Mouse (Mus musculus): ENCODE measurements around the gene Prf1. TPM values are rescaled to one million over a fixed set of nuclear protein-coding genes. Genes with fewer than 3 reads are reported as not detected.
A peak's percentile ranks its signal among the peaks of the same experiment; 100 is the strongest.

The Prf1 gene
- total RNA-seq, 2 experiments from 2014 or later: not detected

DNA sequence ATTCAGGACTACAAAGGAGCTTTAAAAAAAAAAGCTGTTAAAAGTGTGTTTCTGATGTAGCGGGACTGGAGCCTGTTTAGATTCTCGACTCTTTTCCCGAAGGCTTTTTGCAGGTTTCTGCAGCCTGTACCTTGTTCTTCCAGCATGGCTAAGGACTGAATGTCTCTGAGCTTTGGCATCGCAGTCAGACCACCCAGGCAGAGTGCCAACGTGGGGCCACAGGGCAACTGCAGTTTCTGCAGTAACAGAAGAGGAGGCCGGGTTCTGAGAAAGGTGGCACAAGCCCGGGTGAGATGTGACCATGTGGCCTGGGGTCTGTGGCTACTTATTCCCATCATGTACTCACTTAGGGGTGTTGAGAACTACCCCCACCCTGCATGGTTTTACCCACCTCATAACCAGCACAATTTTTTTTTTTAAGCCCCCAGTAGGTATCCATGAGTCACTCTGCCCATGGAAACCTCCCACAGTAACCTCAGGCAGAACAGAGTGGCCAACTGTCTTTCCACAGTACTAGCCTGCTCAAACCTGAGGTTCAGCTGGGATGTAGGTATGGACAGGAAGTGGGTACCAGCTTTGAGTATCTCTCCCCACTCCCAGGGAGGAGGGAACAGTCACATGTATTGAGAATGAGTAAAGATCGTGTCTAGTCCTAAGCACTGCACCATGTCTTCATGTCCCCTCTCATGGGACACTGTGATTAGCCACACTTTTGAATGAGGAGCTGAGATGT is 754 bp upstream of the Prf1 start:
- H3K27ac ChIP-seq: no peak overlapping the region
- TF ChIP-seq CTCF (IDR thresholded peaks at IDR 0.05): no peak
- H3K4me3 ChIP-seq: no peak overlapping the region
- intact Hi-C loops (cut with DNase I): no loop called here
- DNase-seq: no peak

DNA sequence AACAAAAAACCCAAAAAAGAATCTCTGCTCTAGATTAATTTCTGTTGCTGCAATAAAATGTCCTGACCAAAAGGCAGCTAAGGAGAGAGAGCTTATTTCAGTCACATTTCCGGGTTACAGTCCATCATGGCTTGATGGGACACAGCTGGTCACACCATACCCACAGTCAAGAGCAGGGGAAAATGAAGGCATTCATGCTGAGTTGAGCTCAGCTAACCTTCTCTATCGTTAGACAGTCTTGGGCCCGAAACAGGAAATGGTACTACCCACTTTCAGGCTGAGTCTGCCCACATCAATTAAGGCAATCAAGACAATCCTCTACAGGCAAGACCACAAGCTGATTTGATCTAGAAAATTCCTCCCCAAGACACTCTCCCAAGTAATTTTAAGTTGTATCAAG is 3.4 kb downstream of the Prf1 start:
- Histone ChIP-seq H3K27ac (no peak overlapping the region), H3K4me3 (no peak overlapping the region)
- DNase-seq: no peak
- intact Hi-C loops (cut with DNase I): no loop called here
- TF ChIP-seq CTCF (IDR thresholded peaks at IDR 0.05): no peak

- DNase-seq: no peak
- no peak for TF ChIP-seq CTCF (IDR thresholded peaks at IDR 0.05)
- Histone ChIP-seq H3K27ac (no peak overlapping the region), H3K4me3 (no peak overlapping the region)
- intact Hi-C loops (cut with DNase I): no loop called here
These were observed 6.4 kb downstream of the Prf1 start for GRCm38 (mm10) chr10:61304046-61304445.

GRCm38 (mm10) chr10:61305928-61306590 is 8.4 kb downstream of the Prf1 start:
- intact Hi-C loops (cut with DNase I): no loop called here
- Histone ChIP-seq H3K27ac (no peak overlapping the region), H3K4me3 (no peak overlapping the region)
- no peak for TF ChIP-seq CTCF (IDR thresholded peaks at IDR 0.05)
- no peak for DNase-seq

DNA sequence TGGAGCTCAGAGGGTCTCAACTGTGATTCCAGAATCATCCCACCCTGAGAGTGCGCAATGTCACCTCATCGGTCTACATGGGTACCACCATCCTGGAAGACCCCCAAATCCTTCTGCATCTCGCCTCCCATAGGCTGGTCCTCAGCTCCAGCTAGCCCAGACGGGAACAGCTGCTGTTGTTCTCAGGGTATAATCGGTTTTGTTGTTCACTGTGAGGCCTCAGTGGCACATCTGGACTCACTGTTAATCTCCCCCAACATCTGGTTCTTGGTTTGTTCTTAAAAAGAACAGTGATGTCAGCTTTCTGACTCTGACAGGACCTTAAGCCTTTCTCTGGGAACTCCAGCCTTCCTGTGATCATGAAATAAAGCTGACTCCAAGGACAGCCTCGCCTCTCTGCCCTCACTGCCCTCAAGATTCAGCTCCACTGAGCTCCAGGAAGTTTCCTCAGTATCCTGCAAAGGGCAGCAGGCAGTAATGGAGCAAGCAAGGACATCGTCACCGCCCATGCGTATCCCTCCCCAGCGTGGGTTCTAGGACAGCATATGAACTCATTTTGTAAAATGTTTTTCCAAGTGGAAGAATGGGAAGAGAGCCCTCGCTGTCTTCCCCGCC is 11.2 kb downstream of the Prf1 start:
- Histone ChIP-seq H3K27ac (no peak overlapping the region), H3K4me3 (no peak overlapping the region)
- DNase-seq: no peak
- intact Hi-C loops (cut with DNase I): no loop called here
- no peak for TF ChIP-seq CTCF (IDR thresholded peaks at IDR 0.05)

GRCm38 (mm10) chr10:61312159-61312558 is 14.5 kb downstream of the Prf1 start:
- H3K4me3 ChIP-seq: no peak overlapping the region
- no peak for DNase-seq
- no peak for TF ChIP-seq CTCF (IDR thresholded peaks at IDR 0.05)
- intact Hi-C loops (cut with DNase I): no loop called here
- H3K27ac ChIP-seq: no peak overlapping the region

DNA sequence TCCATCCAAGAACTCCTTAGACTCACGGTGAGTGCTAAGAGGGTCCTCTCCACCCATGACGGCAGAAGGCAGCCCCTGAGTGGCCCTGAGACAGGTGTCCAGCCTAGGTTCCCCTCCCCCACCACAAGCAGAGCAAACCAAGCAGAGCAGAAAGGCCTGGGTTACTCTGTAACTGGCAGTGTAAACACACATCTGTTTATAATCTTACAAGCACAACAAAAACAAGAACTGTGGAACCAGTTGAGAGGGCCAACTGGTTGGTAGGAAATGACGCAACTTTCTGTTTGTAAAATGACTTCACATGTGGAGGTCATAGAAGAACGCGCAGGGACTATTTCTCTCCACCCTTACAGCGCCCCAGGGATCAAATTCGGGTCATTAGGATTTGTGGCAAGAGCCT is 15.1 kb downstream of the Prf1 start:
- peak overlapping the region; percentile 53 for H3K27ac ChIP-seq
- TF ChIP-seq CTCF (IDR thresholded peaks at IDR 0.05): no peak
- H3K4me3 ChIP-seq: no peak overlapping the region
- intact Hi-C loops (cut with DNase I): no loop called here
- no peak for DNase-seq

DNA sequence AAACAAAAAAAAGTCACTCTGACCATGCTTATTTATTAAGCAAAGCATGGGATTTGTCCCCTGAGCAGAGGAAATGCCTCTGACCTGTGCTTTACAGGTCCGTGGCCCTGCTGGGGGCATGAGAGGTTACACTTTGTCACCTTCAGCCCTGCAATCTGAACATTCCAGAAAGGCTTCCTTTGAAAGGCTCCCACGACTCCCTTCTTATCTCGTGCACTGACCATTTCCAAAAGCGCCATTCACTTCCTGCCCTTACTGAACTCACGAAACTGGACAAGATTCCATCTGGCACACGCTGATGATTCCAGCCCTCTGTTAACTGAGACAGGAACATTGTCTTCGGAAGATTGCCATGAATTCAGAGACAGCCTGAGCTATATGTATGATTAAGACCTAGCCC is 16.1 kb downstream of the Prf1 start:
- intact Hi-C loops (cut with DNase I): no loop called here

DNA sequence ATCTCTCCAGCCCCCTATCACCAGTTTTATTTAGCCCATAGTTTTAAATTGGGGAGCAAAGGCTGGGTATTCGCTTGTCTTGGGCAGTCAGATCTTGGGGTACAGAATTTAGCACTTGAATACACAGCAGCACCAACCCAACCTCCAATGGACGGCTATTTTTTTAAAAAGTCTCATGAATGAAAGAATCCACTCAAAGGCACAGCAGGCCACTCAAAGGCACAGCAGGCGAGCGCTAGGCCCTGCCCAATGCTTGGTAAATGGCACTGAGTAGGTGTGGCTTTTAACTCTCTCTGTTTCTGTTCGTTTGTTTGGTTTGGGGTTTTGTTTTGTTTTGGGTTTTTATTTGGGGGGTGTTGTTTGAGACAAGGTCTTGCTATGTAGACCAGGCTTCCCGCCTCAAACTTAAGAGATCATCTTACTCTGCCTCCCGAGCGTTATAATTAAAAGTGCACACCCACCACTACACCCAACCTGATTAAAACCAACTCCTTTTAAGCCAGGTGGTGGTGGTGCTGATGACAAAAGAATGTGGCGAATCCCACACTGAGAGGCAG is 17.8 kb downstream of the Prf1 start:
- intact Hi-C loops (cut with DNase I): no loop called here
- no peak overlapping the region for H3K27ac ChIP-seq
- no peak for DNase-seq
- no peak for TF ChIP-seq CTCF (IDR thresholded peaks at IDR 0.05)
- H3K4me3 ChIP-seq: no peak overlapping the region

More for the DNA sequence above, 16.1 kb downstream of the Prf1 start:
- no peak for DNase-seq
- Histone ChIP-seq H3K27ac (no peak overlapping the region), H3K4me3 (no peak overlapping the region)
- TF ChIP-seq CTCF (IDR thresholded peaks at IDR 0.05): no peak

DNA sequence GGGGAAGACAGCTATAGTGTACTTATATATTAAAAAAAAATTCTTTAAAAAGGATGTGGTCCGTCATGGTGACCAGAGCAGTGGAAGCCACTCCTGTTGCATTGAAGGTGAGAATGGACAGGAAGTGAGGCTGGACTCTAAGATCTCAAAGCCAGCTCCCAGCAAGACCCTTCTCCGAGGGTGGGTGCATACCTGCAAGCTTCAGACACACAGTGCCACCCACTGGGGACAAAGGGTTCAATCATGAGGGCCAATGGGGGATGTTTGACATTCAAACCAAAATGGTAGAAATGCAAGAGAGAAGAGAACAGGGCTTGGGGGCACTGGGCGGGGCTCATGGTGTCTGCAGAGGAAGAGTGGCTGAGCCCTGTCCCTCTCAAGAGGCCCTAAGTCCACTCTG is 20.9 kb downstream of the Prf1 start:
- Histone ChIP-seq H3K4me3 (no peak overlapping the region), H3K27ac (no peak overlapping the region)
- intact Hi-C loops (cut with DNase I): no loop called here
- DNase-seq: no peak
- TF ChIP-seq CTCF (IDR thresholded peaks at IDR 0.05): peak; percentile 8; the same call in 1 of the 2 replicates

- Histone ChIP-seq H3K27ac (no peak overlapping the region), H3K4me3 (no peak overlapping the region)
- peak; percentile 51 for DNase-seq
- intact Hi-C loops (cut with DNase I): no loop called here
- TF ChIP-seq CTCF (IDR thresholded peaks at IDR 0.05): no peak
These were observed 27.1 kb downstream of the Prf1 start for GRCm38 (mm10) chr10:61324717-61325116.

DNA sequence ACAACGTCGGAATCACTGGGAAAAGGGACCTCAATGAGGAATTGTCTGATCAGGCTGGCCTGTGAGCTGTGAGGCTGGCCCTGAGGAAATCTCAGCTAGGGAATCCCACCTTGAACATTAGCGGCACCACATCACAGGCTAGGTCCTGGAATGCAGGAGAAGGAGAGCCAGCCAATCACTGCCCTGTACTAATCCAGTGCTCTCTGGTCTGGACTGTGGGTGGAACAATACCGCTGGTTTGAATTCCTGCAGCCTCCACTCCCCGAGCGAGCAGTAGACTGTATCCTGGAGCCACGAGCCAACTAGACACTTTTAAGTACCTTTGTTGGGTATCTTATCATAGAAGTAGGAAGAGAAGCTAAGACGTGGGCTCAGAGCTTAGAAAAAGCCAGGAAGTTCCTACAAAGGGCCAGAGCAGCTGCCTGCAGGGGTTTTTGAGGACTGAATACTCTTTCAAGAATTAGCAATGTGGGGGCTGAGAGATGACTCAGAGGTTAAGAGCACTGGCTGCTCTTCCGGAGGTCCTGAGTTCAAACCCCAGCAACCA is 28.2 kb downstream of the Prf1 start:
- TF ChIP-seq CTCF (IDR thresholded peaks at IDR 0.05): no peak
- intact Hi-C loops (cut with DNase I): no loop called here
- DNase-seq: no peak
- no peak overlapping the region for H3K27ac ChIP-seq
- H3K4me3 ChIP-seq: no peak overlapping the region

DNA sequence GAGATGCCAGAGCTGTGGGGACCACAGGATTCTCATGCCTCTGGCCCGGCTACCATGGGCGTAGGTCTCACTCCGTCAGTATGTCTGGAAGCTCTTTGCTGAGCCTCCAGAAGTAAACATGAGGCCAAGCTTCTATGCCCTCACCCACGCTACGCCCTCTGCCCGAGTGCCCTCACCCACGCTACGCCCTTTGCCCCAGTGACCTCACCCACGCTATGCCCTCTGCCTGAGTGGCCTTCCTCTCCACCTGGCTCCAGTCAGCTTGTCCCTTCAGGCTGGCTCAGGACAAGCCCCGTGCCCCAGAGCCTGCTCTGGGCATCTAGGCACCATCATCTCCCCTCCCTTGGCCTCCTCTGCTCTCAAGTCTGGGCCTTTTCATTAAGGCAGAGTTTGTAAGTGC is 29.9 kb downstream of the Prf1 start:
- DNase-seq: no peak
- H3K27ac ChIP-seq: peak overlapping the region; percentile 20; the same call in 1 of the 2 replicates
- no peak for TF ChIP-seq CTCF (IDR thresholded peaks at IDR 0.05)
- H3K4me3 ChIP-seq: no peak overlapping the region
- intact Hi-C loops (cut with DNase I): no loop called here
